Mouse (Mus musculus): ENCODE measurements at regions not wholly inside any gene's neighbourhood (a gene's known extent, or its start where the extent isn't known, plus 50 kb on each side); places are given as distances from the start of the nearest gene placed in this dataset.
"Not testable (repeated sequence)": the region's sequence is repeated elsewhere in the genome, so short reads cannot be mapped to it uniquely, and the experiment has no call there.

DNA sequence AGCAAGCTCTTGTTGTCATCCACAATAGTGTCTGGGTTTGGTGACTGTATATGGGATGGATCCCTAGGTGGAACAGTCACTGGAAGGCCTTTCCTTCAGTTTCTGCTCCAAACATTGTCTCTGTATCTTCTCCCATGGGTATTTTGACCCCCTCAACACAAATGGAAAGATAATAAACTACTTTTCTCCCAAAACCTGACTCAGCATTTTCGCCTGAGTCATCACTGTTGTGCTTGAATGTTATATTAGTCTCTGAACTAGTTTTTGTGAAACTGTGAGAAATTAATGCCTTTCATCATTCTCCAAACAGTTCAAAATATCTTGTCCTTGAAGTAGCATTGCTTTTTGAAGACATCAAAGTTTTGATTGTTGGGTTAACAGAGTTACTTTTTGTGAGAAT lies 168.8 kb downstream of the Plppr4 start:
- H3K4me3 ChIP-seq (ENCODE audit: low read depth, low read length) = no peak overlapping the region
- no peak overlapping the region for H3K27ac ChIP-seq (ENCODE audit: insufficient read depth, low read length)
- H3K27me3 ChIP-seq (ENCODE audit: control insufficient read depth, insufficient read depth, low read length, poor library complexity, severe bottlenecking) = no peaks in the 10 kb centered on the region
- H3K4me1 ChIP-seq (ENCODE audit: control insufficient read depth, insufficient read depth, low read length) = no peaks in the 10 kb centered on the region
- no peak overlapping the region for H3K9ac ChIP-seq (ENCODE audit: low read depth, poor library complexity, severe bottlenecking)
- no peaks in the 10 kb centered on the region for H3K36me3 ChIP-seq (ENCODE audit: control insufficient read depth, insufficient read depth, low read length, poor library complexity, severe bottlenecking)
- H3K9me3 ChIP-seq (replicated peaks; ENCODE audit: control insufficient read depth, insufficient read depth, low read length, poor library complexity, severe bottlenecking) = no peaks in the 10 kb centered on the region
- no peak for TF ChIP-seq POLR2A (IDR thresholded peaks at IDR 0.05; ENCODE audit: insufficient read depth, low read length)
- no peak for TF ChIP-seq CTCF (IDR thresholded peaks at IDR 0.05; ENCODE audit: low read depth, low read length)
- TF ChIP-seq EP300 (IDR thresholded peaks at IDR 0.05; ENCODE audit: insufficient read depth, low read depth, low read length) = no peak

- no peaks in the 10 kb centered on the region for H3K27me3 ChIP-seq (ENCODE audit: control insufficient read depth, insufficient read depth, low read length, poor library complexity, severe bottlenecking)
- H3K9me3 ChIP-seq (replicated peaks; ENCODE audit: control insufficient read depth, insufficient read depth, low read length, poor library complexity, severe bottlenecking) = no peaks in the 10 kb centered on the region
- no peaks in the 10 kb centered on the region for H3K36me3 ChIP-seq (ENCODE audit: control insufficient read depth, insufficient read depth, low read length, poor library complexity, severe bottlenecking)
- H3K9ac ChIP-seq (ENCODE audit: low read depth, poor library complexity, severe bottlenecking) = no peak overlapping the region
- H3K4me3 ChIP-seq (ENCODE audit: low read depth, low read length) = no peak overlapping the region
- no peaks in the 10 kb centered on the region for H3K4me1 ChIP-seq (ENCODE audit: control insufficient read depth, insufficient read depth, low read length)
- no peak overlapping the region for H3K27ac ChIP-seq (ENCODE audit: insufficient read depth, low read length)
- no peak for TF ChIP-seq POLR2A (IDR thresholded peaks at IDR 0.05; ENCODE audit: insufficient read depth, low read length)
Measured at GRCm38 (mm10) chr3:117188782-117189500, 171.7 kb downstream of the Plppr4 start.

- Histone ChIP-seq H3K9me3 (replicated peaks; ENCODE audit: control insufficient read depth, insufficient read depth, low read length, poor library complexity, severe bottlenecking) (no peaks in the 10 kb centered on the region), H3K27me3 (ENCODE audit: control insufficient read depth, insufficient read depth, low read length, poor library complexity, severe bottlenecking) (no peaks in the 10 kb centered on the region), H3K27ac (ENCODE audit: insufficient read depth, low read length) (no peak overlapping the region), H3K36me3 (ENCODE audit: control insufficient read depth, insufficient read depth, low read length, poor library complexity, severe bottlenecking) (no peaks in the 10 kb centered on the region), H3K4me3 (ENCODE audit: low read depth, low read length) (no peak overlapping the region), H3K9ac (ENCODE audit: low read depth, poor library complexity, severe bottlenecking) (no peak overlapping the region), H3K4me1 (ENCODE audit: control insufficient read depth, insufficient read depth, low read length) (no peaks in the 10 kb centered on the region)
- TF ChIP-seq POLR2A (IDR thresholded peaks at IDR 0.05; ENCODE audit: insufficient read depth, low read length) = no peak
- TF ChIP-seq EP300 (IDR thresholded peaks at IDR 0.05; ENCODE audit: insufficient read depth, low read depth, low read length) = no peak
- TF ChIP-seq CTCF (IDR thresholded peaks at IDR 0.05; ENCODE audit: low read depth, low read length) = no peak
Measured at GRCm38 (mm10) chr3:117183654-117184184, 177.0 kb downstream of the Plppr4 start.

- H3K27me3 ChIP-seq (ENCODE audit: control insufficient read depth, insufficient read depth, low read length, poor library complexity, severe bottlenecking) = no peaks in the 10 kb centered on the region
- H3K27ac ChIP-seq (ENCODE audit: insufficient read depth, low read length) = no peak overlapping the region
- no peak overlapping the region for H3K4me3 ChIP-seq (ENCODE audit: low read depth, low read length)
- no peaks in the 10 kb centered on the region for H3K9me3 ChIP-seq (replicated peaks; ENCODE audit: control insufficient read depth, insufficient read depth, low read length, poor library complexity, severe bottlenecking)
- H3K9ac ChIP-seq (ENCODE audit: low read depth, poor library complexity, severe bottlenecking) = no peak overlapping the region
- H3K36me3 ChIP-seq (ENCODE audit: control insufficient read depth, insufficient read depth, low read length, poor library complexity, severe bottlenecking) = no peaks in the 10 kb centered on the region
- TF ChIP-seq EP300 (IDR thresholded peaks at IDR 0.05; ENCODE audit: insufficient read depth, low read depth, low read length) = no peak
- TF ChIP-seq POLR2A (IDR thresholded peaks at IDR 0.05; ENCODE audit: insufficient read depth, low read length) = no peak
- no peak for TF ChIP-seq CTCF (IDR thresholded peaks at IDR 0.05; ENCODE audit: low read depth, low read length)
- no peaks in the 10 kb centered on the region for H3K4me1 ChIP-seq (ENCODE audit: control insufficient read depth, insufficient read depth, low read length)
Measured at GRCm38 (mm10) chr3:117169740-117170139, 190.9 kb downstream of the Plppr4 start.

DNA sequence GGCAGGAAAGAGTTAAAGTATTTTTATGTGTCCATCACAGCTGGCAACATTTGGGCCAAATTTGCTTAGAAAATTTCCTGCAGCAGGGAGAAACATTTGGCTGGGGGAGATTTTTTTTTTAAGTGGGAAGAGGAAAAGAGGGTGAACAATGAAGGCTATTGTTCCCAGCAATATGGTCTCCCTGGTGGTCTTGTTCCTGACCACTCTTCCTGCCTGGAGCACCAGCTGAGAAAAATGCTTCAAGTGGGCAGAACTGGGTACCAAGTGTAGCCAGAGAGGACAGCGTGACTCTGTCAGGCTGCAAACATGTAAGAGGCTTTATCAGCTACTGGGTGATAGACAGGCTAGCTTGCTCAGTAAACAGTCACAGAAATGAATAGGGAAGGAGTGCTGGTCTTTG lies 194.3 kb upstream of the Palmd start:
- Histone ChIP-seq H3K4me3 (ENCODE audit: low read depth, low read length) (no peak overlapping the region), H3K9ac (ENCODE audit: low read depth, poor library complexity, severe bottlenecking) (no peak overlapping the region), H3K4me1 (ENCODE audit: control insufficient read depth, insufficient read depth, low read length) (no peaks in the 10 kb centered on the region), H3K9me3 (replicated peaks; ENCODE audit: control insufficient read depth, insufficient read depth, low read length, poor library complexity, severe bottlenecking) (no peaks in the 10 kb centered on the region), H3K27ac (ENCODE audit: insufficient read depth, low read length) (no peak overlapping the region), H3K27me3 (ENCODE audit: control insufficient read depth, insufficient read depth, low read length, poor library complexity, severe bottlenecking) (no peaks in the 10 kb centered on the region), H3K36me3 (ENCODE audit: control insufficient read depth, insufficient read depth, low read length, poor library complexity, severe bottlenecking) (no peaks in the 10 kb centered on the region)
- no peak for TF ChIP-seq CTCF (IDR thresholded peaks at IDR 0.05; ENCODE audit: low read depth, low read length)
- no peak for TF ChIP-seq EP300 (IDR thresholded peaks at IDR 0.05; ENCODE audit: insufficient read depth, low read depth, low read length)
- no peak for TF ChIP-seq POLR2A (IDR thresholded peaks at IDR 0.05; ENCODE audit: insufficient read depth, low read length)

DNA sequence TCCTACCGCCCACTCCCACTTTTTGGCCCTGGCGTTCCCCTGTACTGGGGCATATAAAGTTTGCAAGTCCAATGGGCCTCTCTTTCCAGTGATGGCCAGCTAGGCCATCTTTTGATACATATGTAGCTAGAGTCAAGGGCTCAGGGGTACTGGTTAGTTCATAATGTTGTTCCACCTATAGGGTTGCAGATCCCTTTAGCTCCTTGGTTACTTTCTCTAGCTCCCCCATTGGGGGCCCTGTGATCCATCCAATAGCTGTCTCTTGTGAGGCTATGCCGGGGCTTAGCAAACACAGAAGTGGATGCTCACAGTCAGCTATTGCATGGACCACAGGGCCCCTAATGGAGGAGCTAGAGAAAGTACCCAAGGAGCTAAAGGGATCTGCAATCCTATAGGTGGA lies 191.9 kb upstream of the Palmd start:
- not testable (repeated sequence) for H3K4me3 ChIP-seq (ENCODE audit: low read depth, low read length); H3K36me3 ChIP-seq (ENCODE audit: control insufficient read depth, insufficient read depth, low read length, poor library complexity, severe bottlenecking); H3K27me3 ChIP-seq (ENCODE audit: control insufficient read depth, insufficient read depth, low read length, poor library complexity, severe bottlenecking); H3K9ac ChIP-seq (ENCODE audit: low read depth, poor library complexity, severe bottlenecking); H3K27ac ChIP-seq (ENCODE audit: insufficient read depth, low read length); H3K9me3 ChIP-seq (replicated peaks; ENCODE audit: control insufficient read depth, insufficient read depth, low read length, poor library complexity, severe bottlenecking); H3K4me1 ChIP-seq (ENCODE audit: control insufficient read depth, insufficient read depth, low read length)
